Mouse (Mus musculus) E14TG2a.4 (cell line): Measurements from ENCODE around the gene Tor4a.

Experiments
- CTCF ChIP-seq: conservative IDR thresholded peaks from 2 replicates; pipeline ENCODE4 v1.5.1; 2014; ENCODE audit warnings: low read length
- NANOG ChIP-seq: IDR thresholded peaks from 2 replicates; pipeline ENCODE4 v1.6.1; 2014; ENCODE audit warnings: borderline replicate concordance, low read length, mixed read lengths
- POU5F1 ChIP-seq: IDR thresholded peaks from 2 replicates; pipeline ENCODE4 v1.6.1; 2014; ENCODE audit warnings: low read length, borderline replicate concordance

GRCm38 (mm10) chr2:25175690-25176078, 21.0 kb downstream of the Tor4a start:
- no peak for TF ChIP-seq CTCF
- no peak for TF ChIP-seq NANOG
- no peak for TF ChIP-seq POU5F1
